ENCODE assay signal across 11 mouse cellular contexts in the genomic region with DNA sequence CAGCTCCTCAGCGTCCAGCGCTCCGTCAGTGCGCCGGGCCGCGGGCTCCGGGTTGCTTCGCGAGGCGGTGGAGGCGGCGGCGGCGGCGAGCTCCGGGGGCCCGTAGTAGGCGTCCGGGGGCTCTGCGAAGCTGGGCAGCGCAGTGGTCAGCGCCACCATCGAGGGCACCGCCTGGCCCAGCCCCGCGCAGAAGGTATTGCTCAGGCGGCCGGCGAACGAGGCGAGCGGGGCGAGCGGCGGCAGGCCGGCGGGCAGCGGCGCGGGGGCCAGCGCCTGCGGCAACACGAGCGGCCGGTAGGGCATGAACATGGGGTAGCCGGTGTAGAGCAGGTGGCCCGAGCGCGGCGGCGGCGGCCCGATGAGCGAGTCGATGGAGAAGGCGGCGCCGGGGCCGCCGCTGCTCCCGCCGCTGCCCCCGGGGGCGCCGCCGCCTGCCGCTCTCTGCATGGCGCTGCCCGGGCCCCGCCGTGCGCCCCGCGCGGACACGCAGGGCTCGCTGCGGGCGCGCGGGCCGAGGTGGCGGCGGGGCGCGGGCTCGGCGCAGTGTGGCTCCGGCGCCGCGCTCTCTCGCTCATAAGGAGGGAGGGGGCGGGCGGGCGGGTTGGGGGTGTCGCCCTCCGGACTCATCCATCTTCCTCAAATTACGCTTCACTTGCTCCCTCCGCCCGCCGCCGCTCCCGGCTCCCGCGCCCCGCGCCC. TPM values are rescaled to one million over a fixed set of nuclear protein-coding genes. Genes with fewer than 3 reads are reported as not detected.
A peak's percentile ranks its signal among the peaks of the same experiment; 100 is the strongest.
DNase-seq lines count a peak whose midpoint lies in the region; ATAC-seq lines count a peak whose summit lies in the region.
"Had no signal": no experiment of that assay in that cellular context is flagged by ENCODE, and none has a peak within 500 bp of the region (broad histone marks: within the 10 kb centered on the region; RNA-seq: fewer than 3 reads in every experiment).

No protein-coding gene starts in this region.

- WGBS in forebrain, embryonic 11.5 days: under 1% methylated on average over 77 of the region's 109 CpGs
- under 1% methylated on average over 46 of the region's 109 CpGs for WGBS in limb, embryonic 11.5 days
- under 1% methylated on average over 69 of the region's 109 CpGs for WGBS in neural tube, embryonic 14.5 days

- H3K4me2 ChIP-seq in forebrain, embryonic 11.5 days (ENCODE audit: low read depth, low read length, severe bottlenecking): peak overlapping the region; percentile 83
- H3K4me2 ChIP-seq in limb, embryonic 11.5 days (ENCODE audit: low read depth, severe bottlenecking): peak overlapping the region; percentile 69
- peak overlapping the region; percentile 80 for H3K4me2 ChIP-seq in neural tube, embryonic 14.5 days (ENCODE audit: low read depth, low read length)

- ATAC-seq in forebrain, embryonic 11.5 days (replicated peaks; ENCODE audit: low FRiP score): peak; percentile 48; the same call in 1 of the 2 replicates
- ATAC-seq in limb, embryonic 11.5 days (ENCODE audit: insufficient number of reproducible peaks, low FRiP score, low TSS enrichment, low read depth): no peak
- peak; percentile 54 for ATAC-seq in neural tube, embryonic 14.5 days (ENCODE audit: low read depth)
- ATAC-seq in frontal cortex, adult (ENCODE audit: low TSS enrichment): no peak
- ATAC-seq: Patski had no signal

- peaks cover 16% of the 10 kb centered on the region for H3K4me1 ChIP-seq in forebrain, embryonic 11.5 days (replicated peaks; ENCODE audit: control insufficient read depth, insufficient read depth, low read length)
- peaks cover 8% of the 10 kb centered on the region for H3K4me1 ChIP-seq in limb, embryonic 11.5 days (ENCODE audit: control insufficient read depth, insufficient read depth, low read length)
- H3K4me1 ChIP-seq in neural tube, embryonic 14.5 days (ENCODE audit: control insufficient read depth, insufficient read depth, low read length): peaks cover 14% of the 10 kb centered on the region

- H3K36me3 ChIP-seq in forebrain, embryonic 11.5 days (ENCODE audit: control insufficient read depth, insufficient read depth, low read length): no peaks in the 10 kb centered on the region
- no peaks in the 10 kb centered on the region for H3K36me3 ChIP-seq in limb, embryonic 11.5 days (ENCODE audit: control insufficient read depth, insufficient read depth, low read length)
- H3K36me3 ChIP-seq in neural tube, embryonic 14.5 days (ENCODE audit: control insufficient read depth, insufficient read depth, low read length): no peaks in the 10 kb centered on the region

- H3K9me3 ChIP-seq in forebrain, embryonic 11.5 days (ENCODE audit: control insufficient read depth, low read length): no peaks in the 10 kb centered on the region
- H3K9me3 ChIP-seq in limb, embryonic 11.5 days (ENCODE audit: control insufficient read depth, low read length): no peaks in the 10 kb centered on the region
- H3K9me3 ChIP-seq in neural tube, embryonic 14.5 days (ENCODE audit: control insufficient read depth, low read length): no peaks in the 10 kb centered on the region

- peak overlapping the region; percentile 44 for H3K9ac ChIP-seq in forebrain, embryonic 11.5 days (ENCODE audit: low read length)
- no peak overlapping the region for H3K9ac ChIP-seq in limb, embryonic 11.5 days (ENCODE audit: low read length)
- H3K9ac ChIP-seq in neural tube, embryonic 14.5 days (replicated peaks; ENCODE audit: low read depth, low read length): peak overlapping the region; percentile 68

- peak; percentile 29 to 50 for DNase-seq in kidney, postnatal 4 days
- DNase-seq in kidney, postnatal 10 days: no peak
- DNase-seq in forebrain, embryonic 11.5 days (ENCODE audit: low spot score): peak; percentile 64
- DNase-seq in limb, embryonic 11.5 days (ENCODE audit: low spot score): peak; percentile 32
- no peak for DNase-seq in frontal cortex, adult 2 months (ENCODE audit: extremely low spot score in 1 of 2, low spot score in 1 of 2)
- DNase-seq in urinary bladder, adult 18-20 months (ENCODE audit: low spot score in 2 of 2): no peak
- DNase-seq: thymus, adult 18-20 months had no signal

- no peak overlapping the region for H3K27ac ChIP-seq in forebrain, embryonic 11.5 days (ENCODE audit: low read depth, low read length)
- no peak overlapping the region for H3K27ac ChIP-seq in limb, embryonic 11.5 days (replicated peaks; ENCODE audit: low read depth, low read length)
- H3K27ac ChIP-seq in neural tube, embryonic 14.5 days (ENCODE audit: low read depth, low read length): peak overlapping the region; percentile 64; the same call in 1 of the 2 replicates

- peak overlapping the region; percentile 47 for H3K4me3 ChIP-seq in forebrain, embryonic 11.5 days (ENCODE audit: low read depth, low read length)
- H3K4me3 ChIP-seq in limb, embryonic 11.5 days (ENCODE audit: low read depth, low read length): peak overlapping the region; percentile 21
- peak overlapping the region; percentile 48 for H3K4me3 ChIP-seq in neural tube, embryonic 14.5 days (ENCODE audit: low read depth, low read length)

- peaks cover 68% of the 10 kb centered on the region for H3K27me3 ChIP-seq in forebrain, embryonic 11.5 days (ENCODE audit: control insufficient read depth, insufficient read depth, low read length)
- peaks cover 86% of the 10 kb centered on the region for H3K27me3 ChIP-seq in limb, embryonic 11.5 days (ENCODE audit: control insufficient read depth, insufficient read depth, low read length)
- peaks cover 20% of the 10 kb centered on the region for H3K27me3 ChIP-seq in neural tube, embryonic 14.5 days (ENCODE audit: control insufficient read depth, insufficient read depth, low read length)

RNA-seq across cellular contexts. Expression of gene Gbx1, which starts 0.7 kb away (rescaled TPM):
- 0.64 and 0.79 TPM in 2 replicates for polyA plus RNA-seq in forebrain, embryonic 11.5 days (2014; fragmentation: Nextera tagmentation; extraction: Ambion mirVana)
- polyA plus RNA-seq in limb, embryonic 11.5 days (2014; fragmentation: Nextera tagmentation; extraction: Ambion mirVana): 0.04 TPM in 1 of 2 replicates, not detected in the other
- 3.5 and 5.8 TPM in 2 replicates for polyA plus RNA-seq in neural tube, embryonic 14.5 days (2014; fragmentation: Nextera tagmentation; extraction: Ambion mirVana)
- 0.04 TPM in 2 replicates for polyA plus RNA-seq in frontal cortex, adult 2 months (2012; rRNA removed)
- polyA plus RNA-seq: liver, adult 2 months; Patski had no signal

RNA-seq across cellular contexts. Expression of gene Asb10, which starts 14.4 kb away (rescaled TPM):
- polyA plus RNA-seq in forebrain, embryonic 11.5 days (2014; fragmentation: Nextera tagmentation; extraction: Ambion mirVana): 0.11 TPM in 1 of 2 replicates, not detected in the other
- 0.40 and 0.81 TPM in 2 replicates for polyA plus RNA-seq in limb, embryonic 11.5 days (2014; fragmentation: Nextera tagmentation; extraction: Ambion mirVana)
- polyA plus RNA-seq in neural tube, embryonic 14.5 days (2014; fragmentation: Nextera tagmentation; extraction: Ambion mirVana): 0.17 and 0.45 TPM in 2 replicates
- 0.42 and 0.62 TPM in 2 replicates for polyA plus RNA-seq in frontal cortex, adult 2 months (2012; rRNA removed)
- polyA plus RNA-seq: Patski had no signal

RNA-seq across cellular contexts. Expression of gene 4931409K22Rik, which starts 30.3 kb away (rescaled TPM):
- 0.20 TPM in 1 of 2 replicates, not detected in the other for polyA plus RNA-seq in forebrain, embryonic 11.5 days (2014; fragmentation: Nextera tagmentation; extraction: Ambion mirVana)
- not detected in 2 replicates for polyA plus RNA-seq in limb, embryonic 11.5 days (2014; fragmentation: Nextera tagmentation; extraction: Ambion mirVana)
- polyA plus RNA-seq in neural tube, embryonic 14.5 days (2014; fragmentation: Nextera tagmentation; extraction: Ambion mirVana): 0.14 and 0.16 TPM in 2 replicates
- polyA plus RNA-seq in frontal cortex, adult 2 months (2012; rRNA removed): 0.18 and 0.59 TPM in 2 replicates
- polyA plus RNA-seq: liver, adult 2 months; Patski had no signal

RNA-seq across cellular contexts. Expression of gene Abcf2, which starts 50.9 kb away (rescaled TPM):
- polyA plus RNA-seq in forebrain, embryonic 11.5 days (2014; fragmentation: Nextera tagmentation; extraction: Ambion mirVana): 153 and 165 TPM in 2 replicates
- polyA plus RNA-seq in limb, embryonic 11.5 days (2014; fragmentation: Nextera tagmentation; extraction: Ambion mirVana): 149 and 155 TPM in 2 replicates
- polyA plus RNA-seq in neural tube, embryonic 14.5 days (2014; fragmentation: Nextera tagmentation; extraction: Ambion mirVana): 80.3 and 89.8 TPM in 2 replicates
- 78.1 and 86.2 TPM in 2 replicates for polyA plus RNA-seq in frontal cortex, adult 2 months (2012; rRNA removed)

Comparison
In these comparisons a context has a peak if more than half of its experiments do, and no peak if none do; other contexts are left out.
1. DNase-seq: peak in kidney, postnatal 4 days (2 of 2), forebrain, embryonic 11.5 days (single experiment) and limb, embryonic 11.5 days (single experiment); none in kidney, postnatal 10 days (single experiment), frontal cortex, adult 2 months (0 of 2) and urinary bladder, adult 18-20 months (0 of 2).
2. ATAC-seq: peak in forebrain, embryonic 11.5 days (single experiment) and neural tube, embryonic 14.5 days (single experiment); none in limb, embryonic 11.5 days (single experiment) and frontal cortex, adult (single experiment).
3. Peak in every context shown above with its lines, with median percentiles within 50 percentile points of each other: H3K4me2 ChIP-seq and H3K4me3 ChIP-seq.